Mouse (Mus musculus): ENCODE data around the gene Dnajc16.

Gene Dnajc16

GRCm38 (mm10) chr4:141722731-141723672, 67.7 kb downstream of the Dnajc16 start, which contains the start of gene Ddi2:
Ddi2 (minus strand) TSS chr4:141723419.
- peak; percentile 94 for DNase-seq

- peak; percentile 69 for DNase-seq
Measured at GRCm38 (mm10) chr4:141721961-141722360, 68.8 kb downstream of the Dnajc16 start.

GRCm38 (mm10) chr4:141720761-141721523, 69.8 kb downstream of the Dnajc16 start:
- DNase-seq = peak; percentile 52

- no peak for DNase-seq
Measured at GRCm38 (mm10) chr4:141719304-141719703, 71.4 kb downstream of the Dnajc16 start.

- peak; percentile 24 for DNase-seq
Measured at GRCm38 (mm10) chr4:141717633-141718032, 73.1 kb downstream of the Dnajc16 start.

- DNase-seq = no peak
Measured at GRCm38 (mm10) chr4:141715027-141715426, 75.7 kb downstream of the Dnajc16 start.

- DNase-seq = peak; percentile 33
Measured at GRCm38 (mm10) chr4:141713598-141714142, 77.1 kb downstream of the Dnajc16 start.

- DNase-seq = no peak
Measured at GRCm38 (mm10) chr4:141711250-141711649, 79.5 kb downstream of the Dnajc16 start.

Measured in lung, postnatal 36 days (tissue).